Mouse (Mus musculus) stomach, postnatal 0 days (tissue): ENCODE measurements around the gene Syt17. TPM values are rescaled to one million over a fixed set of nuclear protein-coding genes. Genes with fewer than 3 reads are reported as not detected.

Experiments used
- ATAC-seq: fragments of 200-750 bp; cut with Nextera tagmentation; 2 replicates; pipeline ENCODE4 v1.8.0; 2017; ENCODE audit not compliant: low FRiP score, low TSS enrichment
- DNase-seq: peaks from one replicate; pipeline ENCODE4 v3.0.0-alpha.2; 2016; ENCODE audit warnings: low spot score
- H3K27ac ChIP-seq: fragments of 300-500 bp; sonication (generic); replicated peaks from 2 replicates; pipeline ENCODE4 v1.5.1; 2014; ENCODE audit warnings: mild to moderate bottlenecking, control low read depth
- H3K27me3 ChIP-seq: fragments of 300-500 bp; sonication (generic); 2 replicates; pipeline ENCODE4 v1.6.1; 2014; ENCODE audit warnings: low read length; ENCODE audit not compliant: control insufficient read depth, insufficient read depth
- H3K36me3 ChIP-seq: fragments of 300-500 bp; sonication (generic); 2 replicates; pipeline ENCODE4 v1.6.1; 2014; ENCODE audit warnings: low read length, mixed read lengths; ENCODE audit not compliant: control insufficient read depth, insufficient read depth
- H3K4me1 ChIP-seq: fragments of 300-500 bp; sonication (generic); replicated peaks from 2 replicates; pipeline ENCODE4 v1.6.1; 2014; ENCODE audit warnings: antibody characterized with exemption; ENCODE audit not compliant: control insufficient read depth, insufficient read depth
- H3K4me2 ChIP-seq: fragments of 300-500 bp; sonication (generic); replicated peaks from 2 replicates; pipeline ENCODE4 v1.6.1; 2014; ENCODE audit warnings: low read depth, mild to moderate bottlenecking, control low read depth, moderate library complexity
- H3K4me3 ChIP-seq: fragments of 300-500 bp; sonication (generic); 2 replicates; pipeline ENCODE4 v1.5.1; 2014; ENCODE audit warnings: low read depth, low read length, control low read depth
- H3K9ac ChIP-seq: fragments of 300-500 bp; sonication (generic); 2 replicates; pipeline ENCODE4 v1.6.1; 2014; ENCODE audit warnings: mild to moderate bottlenecking, low read length, control low read depth, mixed read lengths
- H3K9me3 ChIP-seq: fragments of 300-500 bp; sonication (generic); 2 replicates; pipeline ENCODE4 v1.6.1; 2016; ENCODE audit warnings: low read length; ENCODE audit not compliant: control insufficient read depth
- CTCF ChIP-seq: IDR thresholded peaks from 2 replicates; pipeline ENCODE4 v1.5.1; 2016; ENCODE audit warnings: antibody characterized with exemption, low read depth, mild to moderate bottlenecking, moderate library complexity
- EP300 ChIP-seq: optimal IDR thresholded peaks from 2 replicates; pipeline ENCODE3; 2016; ENCODE audit warnings: antibody characterized with exemption
- WGBS: fragments of 180-500 bp; shearing (Covaris S2); extraction: QIAGEN DNeasy Blood & Tissue Kit; methylation state at CpG from one replicate; pipeline ENCODE4 v1.1.7; 2014; 5-methylcytosine and 5-hydroxymethylcytosine counted together
- polyA plus RNA-seq: library from polyadenylated mRNA; unstranded; fragments of >200 nt; fragmentation: Nextera tagmentation; extraction: Ambion mirVana; gene quantifications from 2 replicates; pipeline ENCODE4 v1.2.1, GENCODE M21; 2015

Syt17 gene
- polyA plus RNA-seq, 1 experiment from 2014 or later = 3.3 TPM

DNA sequence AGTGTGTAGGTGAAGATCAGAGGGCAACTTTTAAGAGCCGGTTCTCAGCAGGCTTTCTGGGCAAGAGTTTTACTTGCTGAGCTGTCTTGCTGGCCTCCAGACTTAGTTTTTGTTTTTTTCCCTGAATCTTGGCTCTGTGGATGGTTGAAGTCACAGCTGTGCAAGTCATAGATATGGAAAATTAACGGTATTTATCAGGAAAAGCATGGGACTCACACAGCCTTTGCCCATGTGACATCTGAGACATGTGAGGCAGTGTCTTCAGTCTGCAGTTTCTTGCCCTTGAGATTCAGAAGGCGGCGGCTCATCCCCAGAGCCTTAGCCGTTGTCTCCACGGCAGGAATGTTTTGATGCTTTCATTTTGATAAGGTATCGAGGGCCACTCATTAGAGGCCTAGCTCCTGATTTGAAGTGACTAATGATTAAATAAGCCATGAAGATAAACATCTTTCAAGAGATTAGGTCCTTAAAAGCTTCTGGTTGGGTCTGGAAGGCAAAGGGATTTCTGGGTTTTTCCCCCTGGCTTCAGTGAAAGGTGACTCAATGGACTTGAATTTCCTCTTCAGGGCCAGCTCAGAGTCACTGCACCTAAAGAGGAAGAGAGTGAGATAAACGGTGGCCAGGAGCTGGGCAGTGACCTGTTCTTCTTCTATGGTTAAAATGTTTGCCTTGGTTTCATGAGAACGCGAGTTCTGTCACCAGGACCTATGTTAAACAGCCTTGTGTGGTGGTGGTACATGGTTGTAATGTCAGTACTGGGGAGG, 33.2 kb upstream of the Syt17 start:
- Histone ChIP-seq H3K9ac (no peak overlapping the region), H3K4me1 (peaks cover 2% of the 10 kb centered on the region), H3K27me3 (no peaks in the 10 kb centered on the region), H3K27ac (no peak overlapping the region), H3K4me2 (no peak overlapping the region), H3K4me3 (no peak overlapping the region), H3K9me3 (no peaks in the 10 kb centered on the region), H3K36me3 (no peaks in the 10 kb centered on the region; the same call in 1 of the 2 replicates)
- no peak for ATAC-seq
- no peak for DNase-seq
- WGBS = 58% methylated on average over 10 of the region's 10 CpGs
- TF ChIP-seq EP300 (no peak), CTCF (no peak)

DNA sequence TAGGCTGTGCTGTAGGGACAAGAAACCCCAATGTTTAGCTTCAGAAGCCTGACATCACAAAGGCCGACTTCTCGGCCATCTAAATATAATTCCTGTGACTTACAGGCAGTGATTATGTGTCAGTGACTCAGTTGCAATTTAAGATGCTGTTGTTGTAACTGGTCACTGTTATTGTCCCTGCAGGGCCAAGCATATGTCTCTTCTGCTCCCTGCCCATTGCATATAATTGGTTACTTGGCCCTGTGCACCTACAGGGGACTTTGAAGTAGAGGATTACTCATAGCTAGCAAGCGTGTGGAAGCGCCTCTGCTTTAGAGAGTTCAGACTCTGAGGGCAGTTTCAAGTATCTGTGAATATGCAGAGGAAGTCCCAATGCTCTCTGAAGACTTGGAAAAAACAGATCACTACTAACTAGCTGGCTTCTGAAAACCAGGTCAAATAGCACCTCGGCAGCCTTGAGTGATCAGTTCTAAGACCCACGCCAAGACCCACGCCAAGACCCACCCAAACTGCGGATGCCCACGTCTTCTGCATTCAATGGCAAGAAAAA, 32.2 kb upstream of the Syt17 start:
- no peak overlapping the region for H3K27ac ChIP-seq
- H3K36me3 ChIP-seq = no peaks in the 10 kb centered on the region; the same call in 1 of the 2 replicates
- H3K4me3 ChIP-seq = no peak overlapping the region
- no peaks in the 10 kb centered on the region for H3K9me3 ChIP-seq
- 83% methylated on average over 9 of the region's 9 CpGs for WGBS
- no peak overlapping the region for H3K9ac ChIP-seq
- no peak for DNase-seq
- H3K4me1 ChIP-seq = peaks cover 2% of the 10 kb centered on the region
- ATAC-seq = no peak
- no peak overlapping the region for H3K4me2 ChIP-seq
- no peaks in the 10 kb centered on the region for H3K27me3 ChIP-seq
- no peak for TF ChIP-seq CTCF
- TF ChIP-seq EP300 = no peak

- H3K9ac ChIP-seq = no peak overlapping the region
- H3K4me1 ChIP-seq = peaks cover 2% of the 10 kb centered on the region
- ATAC-seq (peak; percentile 68; the same call in 1 of the 2 replicates), DNase-seq (no peak)
- H3K27me3 ChIP-seq = no peaks in the 10 kb centered on the region
- no peak overlapping the region for H3K4me2 ChIP-seq
- H3K4me3 ChIP-seq = no peak overlapping the region
- peak overlapping the region; percentile 61; the same call in 1 of the 2 replicates for H3K27ac ChIP-seq
- no peak for TF ChIP-seq EP300
- no peak for TF ChIP-seq CTCF
- no peaks in the 10 kb centered on the region for H3K36me3 ChIP-seq
- WGBS = 43% methylated on average over 3 of the region's 3 CpGs
- H3K9me3 ChIP-seq = no peaks in the 10 kb centered on the region
These were observed 30.9 kb upstream of the Syt17 start for GRCm38 (mm10) chr7:118478835-118479312.

- 60% methylated on average over 5 of the region's 5 CpGs for WGBS
- no peaks in the 10 kb centered on the region for H3K27me3 ChIP-seq
- ATAC-seq (no peak), DNase-seq (no peak)
- H3K9me3 ChIP-seq = no peaks in the 10 kb centered on the region
- no peak overlapping the region for H3K27ac ChIP-seq
- H3K4me3 ChIP-seq = no peak overlapping the region
- no peak overlapping the region for H3K4me2 ChIP-seq
- no peak overlapping the region for H3K9ac ChIP-seq
- H3K36me3 ChIP-seq = no peaks in the 10 kb centered on the region
- TF ChIP-seq CTCF (no peak), EP300 (no peak)
- peaks cover 2% of the 10 kb centered on the region for H3K4me1 ChIP-seq
These were observed 28.4 kb upstream of the Syt17 start for GRCm38 (mm10) chr7:118476428-118476827.

GRCm38 (mm10) chr7:118475008-118475705, 27.1 kb upstream of the Syt17 start:
- Histone ChIP-seq H3K4me2 (no peak overlapping the region), H3K9ac (no peak overlapping the region), H3K27ac (no peak overlapping the region), H3K27me3 (no peaks in the 10 kb centered on the region), H3K9me3 (no peaks in the 10 kb centered on the region), H3K4me3 (no peak overlapping the region), H3K36me3 (no peaks in the 10 kb centered on the region), H3K4me1 (peaks cover 2% of the 10 kb centered on the region)
- ATAC-seq (no peak), DNase-seq (no peak)
- 82% methylated on average over 7 of the region's 7 CpGs for WGBS
- TF ChIP-seq CTCF (no peak), EP300 (no peak)
